Mouse (Mus musculus): Measurements from ENCODE around the gene Mdm2. TPM values are rescaled to one million over a fixed set of nuclear protein-coding genes. Genes with fewer than 3 reads are reported as not detected.
A peak's percentile ranks its signal among the peaks of the same experiment; 100 is the strongest.
"Not testable (repeated sequence)": the region's sequence is repeated elsewhere in the genome, so short reads cannot be mapped to it uniquely, and the experiment has no call there.

Mdm2 gene
- total RNA-seq, 4 experiments from 2014 or later, result 47.6 to 55.1 (median 50.9) TPM

GRCm38 (mm10) chr10:117733626-117734025 lies 23.1 kb upstream of the Mdm2 start:
- DNase-seq (ENCODE audit: low spot score), result not testable (repeated sequence)

- DNase-seq (ENCODE audit: low spot score), result no peak
These were observed 22.5 kb upstream of the Mdm2 start for GRCm38 (mm10) chr10:117732962-117733592.

- no peak for DNase-seq (ENCODE audit: low spot score)
These were observed 21.6 kb upstream of the Mdm2 start for GRCm38 (mm10) chr10:117732184-117732583.

DNA sequence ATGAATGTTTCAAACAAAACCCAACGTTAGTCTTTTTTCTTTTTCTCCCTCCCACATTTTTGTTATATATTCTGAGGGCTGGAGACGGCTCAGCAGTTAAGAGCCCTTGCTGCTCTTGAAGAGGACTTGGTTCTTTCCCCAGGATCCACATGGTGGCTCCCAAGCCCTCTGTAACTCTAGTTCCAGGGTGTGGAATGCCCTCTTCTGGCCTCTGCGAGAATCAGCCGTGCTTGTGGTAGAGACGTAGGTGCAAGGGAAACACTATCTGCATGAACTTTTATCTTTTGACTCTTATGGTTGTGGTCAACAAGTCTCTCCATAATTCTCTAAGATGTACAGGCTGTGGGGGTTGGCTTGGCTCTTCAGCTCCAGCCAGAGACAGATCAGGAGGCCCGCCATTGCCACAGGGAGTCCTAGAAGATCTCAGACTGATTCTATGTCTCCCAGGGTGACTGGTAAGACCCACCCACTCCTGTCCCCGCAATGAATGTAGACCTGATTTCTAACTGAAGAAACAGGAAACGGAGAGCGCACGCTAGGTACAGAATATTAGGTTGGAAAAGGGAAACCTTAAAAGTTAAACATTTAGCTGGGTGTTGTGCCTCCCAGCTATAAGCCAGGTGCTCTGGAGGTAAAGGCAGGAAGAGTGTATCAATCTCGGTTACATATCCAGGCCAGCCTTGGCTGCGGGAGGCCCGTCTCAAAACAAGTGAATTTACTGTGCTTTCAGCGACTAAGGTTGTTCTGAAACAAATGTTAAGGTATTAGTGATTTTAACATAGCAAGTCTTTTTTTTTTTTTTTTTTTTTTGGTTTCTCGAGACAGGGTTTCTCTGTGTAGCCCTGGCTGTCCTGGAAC lies 20.9 kb upstream of the Mdm2 start:
- no peak for DNase-seq (ENCODE audit: low spot score)

DNA sequence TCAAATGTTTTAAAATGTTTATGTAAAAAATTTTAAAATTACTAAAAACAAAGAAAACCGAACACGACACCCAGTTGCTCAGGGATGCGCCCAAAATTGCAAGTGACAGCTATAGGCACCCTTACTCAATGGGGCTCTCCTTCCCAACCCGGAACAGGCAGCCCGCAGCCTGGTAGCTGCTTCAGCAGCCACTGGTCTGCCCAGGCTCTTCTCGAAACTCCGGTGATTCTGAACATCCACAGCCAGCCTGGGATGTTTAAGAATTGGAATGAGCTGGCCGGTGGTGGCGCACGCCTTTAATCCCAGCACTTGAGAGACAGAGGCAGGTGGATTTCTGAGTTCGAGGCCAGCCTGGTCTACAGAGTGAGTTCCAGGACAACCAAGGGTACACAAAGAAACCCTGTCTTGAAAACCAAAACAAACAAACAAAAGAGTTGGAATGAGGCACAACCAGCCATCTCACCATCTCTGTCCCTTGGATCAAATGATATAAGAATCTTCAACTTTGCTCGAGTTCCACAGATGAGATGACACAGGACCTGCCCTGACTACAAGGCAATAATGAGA lies 20.2 kb upstream of the Mdm2 start:
- DNase-seq (ENCODE audit: low spot score), result no peak

DNA sequence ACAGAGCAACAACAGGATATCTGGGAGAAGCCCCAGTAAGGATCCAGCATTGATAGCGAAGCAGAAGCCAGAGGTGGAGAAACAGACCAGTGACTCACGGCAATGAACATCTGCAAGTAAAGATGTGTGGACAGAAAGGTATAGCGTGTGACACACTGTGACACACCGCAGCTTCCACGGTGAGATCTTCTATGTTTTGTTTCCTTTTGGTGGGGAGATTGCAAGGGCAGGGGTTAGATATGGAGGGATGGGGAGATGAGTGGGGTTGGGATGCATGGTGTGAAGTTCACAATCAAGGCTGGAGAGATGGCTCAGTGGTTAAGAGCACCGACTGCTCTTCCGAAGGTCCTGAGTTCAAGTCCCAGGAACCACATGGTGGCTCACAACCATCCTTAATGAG lies 19.6 kb upstream of the Mdm2 start:
- DNase-seq (ENCODE audit: low spot score), result no peak

- DNase-seq (ENCODE audit: low spot score), result no peak
These were observed 18.7 kb upstream of the Mdm2 start for GRCm38 (mm10) chr10:117729139-117729814.

GRCm38 (mm10) chr10:117728574-117728973 lies 18.0 kb upstream of the Mdm2 start:
- no peak for DNase-seq (ENCODE audit: low spot score)

- DNase-seq (ENCODE audit: low spot score), result no peak
These were observed 17.1 kb upstream of the Mdm2 start for GRCm38 (mm10) chr10:117727518-117728110.

DNA sequence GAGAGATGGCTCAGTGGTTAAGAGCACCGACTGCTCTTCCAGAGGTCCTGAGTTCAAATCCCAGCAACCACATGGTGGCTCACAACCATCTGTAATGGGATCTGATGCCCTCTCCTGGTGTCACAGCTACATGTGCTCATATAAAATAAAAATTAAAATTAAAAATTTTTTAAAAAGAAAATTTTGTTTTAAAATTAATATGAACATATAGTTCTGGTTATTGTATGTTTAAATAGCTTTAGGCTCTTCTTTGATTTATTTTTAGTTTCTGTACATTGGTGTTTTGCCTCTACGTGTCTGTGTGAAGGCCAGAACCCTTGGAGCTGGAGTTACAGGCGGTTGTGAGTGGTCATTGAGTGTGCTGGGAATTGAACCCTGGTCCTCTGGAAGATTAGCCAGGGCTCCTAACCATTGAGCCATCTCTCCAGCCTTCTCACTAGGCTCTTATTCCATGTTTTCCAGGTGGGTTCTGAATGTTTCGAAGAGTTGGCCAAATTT lies 16.4 kb upstream of the Mdm2 start:
- no peak for DNase-seq (ENCODE audit: low spot score)

GRCm38 (mm10) chr10:117726350-117726749 lies 15.8 kb upstream of the Mdm2 start:
- DNase-seq (ENCODE audit: low spot score), result no peak

DNA sequence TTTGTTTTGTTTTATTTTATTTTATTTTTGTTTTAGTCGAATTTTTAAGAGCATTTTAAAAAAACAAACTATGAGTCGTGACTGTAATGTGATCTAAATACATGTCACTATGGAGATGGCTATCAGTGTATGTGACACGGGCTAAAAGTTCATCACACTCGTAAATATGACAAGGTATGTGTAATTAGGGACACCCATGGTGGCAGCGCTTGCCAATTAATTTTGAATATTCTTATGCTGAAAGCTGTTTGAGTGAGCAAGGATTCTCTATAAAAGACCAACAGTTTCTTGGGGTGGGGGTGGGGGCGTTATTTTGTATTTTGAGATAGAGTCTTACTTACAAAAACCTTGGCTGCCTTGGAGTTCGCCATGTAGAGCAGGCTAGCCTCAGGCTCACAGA lies 15.1 kb upstream of the Mdm2 start:
- no peak for DNase-seq (ENCODE audit: low spot score)

GRCm38 (mm10) chr10:117724804-117725361 lies 14.3 kb upstream of the Mdm2 start:
- no peak for DNase-seq (ENCODE audit: low spot score)

GRCm38 (mm10) chr10:117724136-117724718 lies 13.7 kb upstream of the Mdm2 start:
- no peak for DNase-seq (ENCODE audit: low spot score)

DNA sequence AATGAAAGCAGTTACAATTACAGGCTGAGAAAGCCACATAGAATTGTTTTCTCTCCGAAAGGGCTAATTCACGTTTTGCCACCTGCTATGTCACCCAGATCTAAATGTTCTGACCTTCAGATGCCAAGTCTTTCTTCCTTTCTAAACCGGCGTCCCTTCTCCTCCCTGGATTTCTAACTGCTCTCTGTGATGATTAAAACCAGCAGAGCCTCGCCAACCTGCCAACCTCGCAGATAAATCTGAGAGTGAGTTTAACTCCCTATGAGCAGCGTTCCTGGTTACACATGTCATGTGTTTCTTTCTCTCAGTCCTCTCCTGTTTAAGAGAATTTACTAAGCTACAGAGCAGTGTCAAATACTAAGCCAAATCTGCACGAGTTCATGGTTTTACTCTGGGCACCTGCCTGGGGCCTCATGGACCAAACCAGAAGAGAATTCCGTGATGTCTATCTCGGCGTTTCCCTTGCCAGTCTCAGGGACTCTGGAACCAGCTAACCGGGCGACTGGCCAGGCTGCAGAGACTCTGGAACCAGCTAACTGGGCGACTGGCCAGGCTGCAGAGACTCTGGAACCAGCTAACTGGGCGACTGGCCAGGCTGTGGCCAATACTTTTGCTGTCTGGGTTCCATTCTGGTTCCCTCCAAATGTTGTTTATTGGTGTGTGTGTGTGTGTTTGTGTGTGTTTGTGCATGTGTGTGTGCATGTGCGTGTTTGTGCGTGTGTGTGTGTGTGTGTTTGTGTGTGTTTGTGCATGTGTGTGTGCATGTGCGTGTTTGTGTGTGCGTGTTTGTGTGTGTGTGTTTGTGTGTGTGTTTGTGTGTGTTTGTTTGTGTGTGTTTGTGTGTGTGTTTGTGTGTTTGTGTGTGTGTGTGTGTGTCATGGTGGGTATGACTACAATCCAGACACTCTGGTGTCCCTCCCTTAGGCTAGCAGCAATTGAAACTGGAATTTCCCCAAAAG lies 7.9 kb upstream of the Mdm2 start:
- DNase-seq (ENCODE audit: low spot score), result no peak

- DNase-seq (ENCODE audit: low spot score), result peak; percentile 63
These were observed 7.0 kb upstream of the Mdm2 start for GRCm38 (mm10) chr10:117717583-117717982.

DNA sequence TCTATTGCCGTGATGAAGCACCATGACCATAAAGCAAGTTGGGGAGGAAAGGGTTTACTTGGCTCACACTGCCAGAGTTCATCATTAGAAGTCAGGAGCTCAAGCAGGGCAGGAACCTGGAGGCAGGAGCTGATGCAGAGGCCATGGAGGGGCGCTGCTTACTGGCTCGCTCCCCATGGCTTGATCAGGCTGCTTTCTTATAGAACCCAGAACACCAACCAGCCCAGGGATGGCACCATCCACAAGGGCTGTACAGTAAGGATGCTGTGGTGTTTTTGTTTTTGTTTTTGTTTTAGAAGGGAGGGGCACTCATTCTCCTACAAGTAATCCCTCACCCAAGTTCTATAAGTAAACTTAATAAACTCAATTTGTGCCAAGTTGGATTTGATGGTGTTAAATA lies 6.1 kb upstream of the Mdm2 start:
- DNase-seq (ENCODE audit: low spot score), result no peak

- DNase-seq (ENCODE audit: low spot score), result not testable (repeated sequence)
These were observed 5.1 kb upstream of the Mdm2 start for GRCm38 (mm10) chr10:117715654-117716053.

- no peak for DNase-seq (ENCODE audit: low spot score)
These were observed 4.5 kb upstream of the Mdm2 start for GRCm38 (mm10) chr10:117714928-117715500.

Data from heart, adult 8-10 months (tissue).